Comparison of ENCODE assay signal across 13 mouse cellular contexts in the genomic region with DNA sequence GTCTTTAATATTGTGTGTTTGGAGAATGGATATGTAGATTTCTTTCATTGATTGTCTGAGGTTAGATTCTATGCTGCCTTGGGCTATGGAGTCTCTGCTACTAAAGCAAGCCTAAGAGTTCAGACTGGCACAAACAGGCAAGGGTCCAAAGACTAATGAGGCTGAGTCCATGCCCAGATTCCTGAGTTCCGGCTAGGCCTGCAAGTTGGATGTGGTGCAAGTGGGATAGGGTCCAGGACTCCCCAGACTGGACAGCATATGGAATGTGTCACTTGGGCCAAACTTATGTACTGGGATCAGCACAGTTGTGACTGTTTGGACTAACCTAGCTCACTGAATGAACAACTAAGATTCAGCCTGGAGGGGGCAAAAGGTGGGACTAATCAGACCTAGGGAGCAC. TPM values are rescaled to one million over a fixed set of nuclear protein-coding genes. Genes with fewer than 3 reads are reported as not detected.
DNase-seq lines count a peak whose midpoint lies in the region; ATAC-seq and TF ChIP-seq lines count a peak whose summit lies in the region.
"Had no signal": no experiment of that assay in that cellular context is flagged by ENCODE, and none has a peak within 500 bp of the region (broad histone marks: within the 10 kb centered on the region; RNA-seq: fewer than 3 reads in every experiment).

No protein-coding gene starts in this region.

- no peaks in the 10 kb centered on the region for H3K9me3 ChIP-seq in hindbrain, embryonic 15.5 days
- no peaks in the 10 kb centered on the region for H3K9me3 ChIP-seq in hindbrain, embryonic 13.5 days
- H3K9me3 ChIP-seq in forebrain, postnatal 0 days (ENCODE audit: low read length) = no peaks in the 10 kb centered on the region
- no peaks in the 10 kb centered on the region for H3K9me3 ChIP-seq in liver, embryonic 12.5 days (replicated peaks)
- H3K9me3 ChIP-seq in intestine, embryonic 15.5 days = no peaks in the 10 kb centered on the region
- no peaks in the 10 kb centered on the region for H3K9me3 ChIP-seq in limb, embryonic 10.5 days (replicated peaks)
- H3K9me3 ChIP-seq: limb, embryonic 15.5 days had no signal

- peak; percentile 47 for DNase-seq in right cerebral cortex, postnatal 4 days
- DNase-seq in right cerebral cortex, postnatal 36 days (ENCODE audit: low spot score in 2 of 2) = no peak
- DNase-seq in forebrain, postnatal 0 days = peak; percentile 66
- DNase-seq in limb, embryonic 10.5 days (ENCODE audit: low spot score) = no peak
- DNase-seq: retina, postnatal 1 day had no signal

- no peaks in the 10 kb centered on the region for H3K27me3 ChIP-seq in hindbrain, embryonic 15.5 days
- H3K27me3 ChIP-seq in hindbrain, embryonic 13.5 days = no peaks in the 10 kb centered on the region
- no peaks in the 10 kb centered on the region for H3K27me3 ChIP-seq in forebrain, postnatal 0 days (ENCODE audit: insufficient read depth, low read length)
- H3K27me3 ChIP-seq in liver, embryonic 12.5 days (replicated peaks) = no peaks in the 10 kb centered on the region
- no peaks in the 10 kb centered on the region for H3K27me3 ChIP-seq in intestine, embryonic 15.5 days (replicated peaks)
- no peaks in the 10 kb centered on the region for H3K27me3 ChIP-seq in limb, embryonic 10.5 days (ENCODE audit: low read depth, poor library complexity, severe bottlenecking)
- H3K27me3 ChIP-seq: limb, embryonic 15.5 days had no signal

- H3K36me3 ChIP-seq in hindbrain, embryonic 15.5 days = no peaks in the 10 kb centered on the region
- no peaks in the 10 kb centered on the region for H3K36me3 ChIP-seq in hindbrain, embryonic 13.5 days
- H3K36me3 ChIP-seq in forebrain, postnatal 0 days (ENCODE audit: insufficient read depth) = no peaks in the 10 kb centered on the region
- no peaks in the 10 kb centered on the region for H3K36me3 ChIP-seq in liver, embryonic 12.5 days
- no peaks in the 10 kb centered on the region for H3K36me3 ChIP-seq in intestine, embryonic 15.5 days
- H3K36me3 ChIP-seq in limb, embryonic 10.5 days = no peaks in the 10 kb centered on the region
- H3K36me3 ChIP-seq: limb, embryonic 15.5 days had no signal

- WGBS in hindbrain, embryonic 15.5 days = 63% methylated on average over 1 of the region's 1 CpGs
- 72% methylated on average over 1 of the region's 1 CpGs for whole genome bisulfite sequencing in hindbrain, embryonic 13.5 days
- WGBS in forebrain, postnatal 0 days = 42% methylated on average over 1 of the region's 1 CpGs
- WGBS in liver, embryonic 12.5 days (ENCODE audit: insufficient replicate concordance) = 78% methylated on average over 1 of the region's 1 CpGs
- WGBS in intestine, embryonic 15.5 days = 50% methylated on average over 1 of the region's 1 CpGs
- 90% methylated on average over 1 of the region's 1 CpGs for WGBS in limb, embryonic 10.5 days

- H3K4me1 ChIP-seq in hindbrain, embryonic 15.5 days (replicated peaks) = no peaks in the 10 kb centered on the region
- no peaks in the 10 kb centered on the region for H3K4me1 ChIP-seq in hindbrain, embryonic 13.5 days (replicated peaks)
- H3K4me1 ChIP-seq in forebrain, postnatal 0 days (ENCODE audit: insufficient read depth) = no peaks in the 10 kb centered on the region
- H3K4me1 ChIP-seq in liver, embryonic 12.5 days = no peaks in the 10 kb centered on the region
- no peaks in the 10 kb centered on the region for H3K4me1 ChIP-seq in intestine, embryonic 15.5 days (replicated peaks)
- no peaks in the 10 kb centered on the region for H3K4me1 ChIP-seq in limb, embryonic 10.5 days

- no peak overlapping the region for H3K4me2 ChIP-seq in hindbrain, embryonic 15.5 days
- H3K4me2 ChIP-seq in hindbrain, embryonic 13.5 days = no peak overlapping the region
- H3K4me2 ChIP-seq in forebrain, postnatal 0 days (ENCODE audit: low read depth) = no peak overlapping the region
- no peak overlapping the region for H3K4me2 ChIP-seq in liver, embryonic 12.5 days
- H3K4me2 ChIP-seq in intestine, embryonic 15.5 days (replicated peaks) = no peak overlapping the region
- H3K4me2 ChIP-seq: limb, embryonic 15.5 days had no signal

- TF ChIP-seq CTCF in forebrain, postnatal 0 days (IDR thresholded peaks at IDR 0.05; ENCODE audit: low read depth) = no peak

- peak; percentile 79; the same call in 1 of the 2 replicates for ATAC-seq in hindbrain, embryonic 15.5 days (ENCODE audit: low FRiP score, low read depth)
- ATAC-seq in hindbrain, embryonic 13.5 days (ENCODE audit: low FRiP score) = no peak
- peak; percentile 59 for ATAC-seq in forebrain, postnatal 0 days
- no peak for ATAC-seq in liver, embryonic 12.5 days
- ATAC-seq in intestine, embryonic 15.5 days = no peak
- ATAC-seq: inflammation-experienced regulatory T-cells, adult 6 months had no signal

- no peak overlapping the region for H3K27ac ChIP-seq in hindbrain, embryonic 15.5 days (replicated peaks)
- no peak overlapping the region for H3K27ac ChIP-seq in hindbrain, embryonic 13.5 days
- no peak overlapping the region for H3K27ac ChIP-seq in forebrain, postnatal 0 days (ENCODE audit: low read depth, low read length)
- no peak overlapping the region for H3K27ac ChIP-seq in liver, embryonic 12.5 days
- no peak overlapping the region for H3K27ac ChIP-seq in intestine, embryonic 15.5 days
- H3K27ac ChIP-seq in limb, embryonic 10.5 days = no peak overlapping the region
- H3K27ac ChIP-seq: limb, embryonic 15.5 days had no signal

- no peak overlapping the region for H3K4me3 ChIP-seq in hindbrain, embryonic 15.5 days
- H3K4me3 ChIP-seq in hindbrain, embryonic 13.5 days = no peak overlapping the region
- no peak overlapping the region for H3K4me3 ChIP-seq in forebrain, postnatal 0 days (ENCODE audit: low read depth, low read length)
- H3K4me3 ChIP-seq in liver, embryonic 12.5 days = no peak overlapping the region
- H3K4me3 ChIP-seq in intestine, embryonic 15.5 days (replicated peaks) = no peak overlapping the region
- H3K4me3 ChIP-seq in limb, embryonic 10.5 days = no peak overlapping the region
- H3K4me3 ChIP-seq: erythroblast, embryonic 14.5 days; limb, embryonic 15.5 days had no signal

- no peak overlapping the region for H3K9ac ChIP-seq in hindbrain, embryonic 15.5 days
- no peak overlapping the region for H3K9ac ChIP-seq in hindbrain, embryonic 13.5 days
- no peak overlapping the region for H3K9ac ChIP-seq in forebrain, postnatal 0 days
- no peak overlapping the region for H3K9ac ChIP-seq in liver, embryonic 12.5 days
- H3K9ac ChIP-seq in intestine, embryonic 15.5 days = no peak overlapping the region
- H3K9ac ChIP-seq: limb, embryonic 15.5 days had no signal

RNA-seq across cellular contexts. Expression of gene Gnaq, which starts 19.3 kb away (rescaled TPM):
- 95.0 and 102 TPM in 2 replicates for polyA plus RNA-seq in hindbrain, embryonic 15.5 days (2015; fragmentation: Nextera tagmentation; extraction: Ambion mirVana)
- polyA plus RNA-seq in hindbrain, embryonic 13.5 days (2015; fragmentation: Nextera tagmentation; extraction: Ambion mirVana) = 78.7 and 79.8 TPM in 2 replicates
- total RNA-seq in forebrain, postnatal 0 days (2014; rRNA removed) = 115 and 143 TPM in 2 replicates
- polyA plus RNA-seq in forebrain, postnatal 0 days (2015; fragmentation: Nextera tagmentation; extraction: Ambion mirVana) = 60.1 and 94.2 TPM in 2 replicates
- polyA plus RNA-seq in liver, embryonic 12.5 days (2016; fragmentation: Nextera tagmentation; extraction: Ambion mirVana) = 5.6 and 5.8 TPM in 2 replicates
- polyA plus RNA-seq in intestine, embryonic 15.5 days (2015; fragmentation: Nextera tagmentation; extraction: Ambion mirVana) = 28.1 and 28.3 TPM in 2 replicates
- 16.8 and 19.6 TPM in 2 replicates for polyA plus RNA-seq in limb, embryonic 10.5 days (2016; fragmentation: Nextera tagmentation; extraction: Ambion mirVana)
- total RNA-seq: MEL had no signal
- polyA plus RNA-seq: erythroblast, embryonic 14.5 days had no signal

Comparison
In these comparisons a context has a peak if more than half of its experiments do, and no peak if none do; other contexts are left out.
1. ATAC-seq: peak in hindbrain, embryonic 15.5 days (single experiment) and forebrain, postnatal 0 days (single experiment); none in hindbrain, embryonic 13.5 days (single experiment), liver, embryonic 12.5 days (single experiment) and intestine, embryonic 15.5 days (single experiment).
2. DNase-seq: peak in right cerebral cortex, postnatal 4 days (single experiment) and forebrain, postnatal 0 days (single experiment); none in right cerebral cortex, postnatal 36 days (0 of 2) and limb, embryonic 10.5 days (single experiment).